Mouse (Mus musculus) intestine, embryonic 16.5 days (tissue): Measurements from ENCODE around the gene Pde1a. TPM values are rescaled to one million over a fixed set of nuclear protein-coding genes. Genes with fewer than 3 reads are reported as not detected.

Source experiments
- ATAC-seq: fragments of 200-750 bp; cut with Nextera tagmentation; 2 replicates; pipeline ENCODE4 v1.8.0; 2017; ENCODE audit warnings: moderate TSS enrichment, moderate library complexity
- H3K27ac ChIP-seq: fragments of 300-500 bp; sonication (generic); 2 replicates; pipeline ENCODE4 v1.5.1; 2014; ENCODE audit warnings: mild to moderate bottlenecking, low read length
- H3K27me3 ChIP-seq: fragments of 300-500 bp; sonication (generic); replicated peaks from 2 replicates; pipeline ENCODE4 v1.6.1; 2014; ENCODE audit warnings: low read length, control low read depth, mixed read lengths; ENCODE audit not compliant: control insufficient read depth, insufficient read depth
- H3K36me3 ChIP-seq: fragments of 300-500 bp; sonication (generic); 2 replicates; pipeline ENCODE4 v1.6.1; 2014; ENCODE audit warnings: low read length, control low read depth; ENCODE audit not compliant: control insufficient read depth, insufficient read depth
- H3K4me1 ChIP-seq: fragments of 300-500 bp; sonication (generic); 2 replicates; pipeline ENCODE4 v1.6.1; 2014; ENCODE audit warnings: low read length, control low read depth, mixed read lengths; ENCODE audit not compliant: control insufficient read depth, insufficient read depth
- H3K4me2 ChIP-seq: fragments of 300-500 bp; sonication (generic); 2 replicates; pipeline ENCODE4 v1.6.1; 2014; ENCODE audit warnings: low read depth, low read length, control low read depth
- H3K4me3 ChIP-seq: fragments of 300-500 bp; sonication (generic); 2 replicates; pipeline ENCODE4 v1.5.1; 2014; ENCODE audit warnings: mild to moderate bottlenecking, low read length
- H3K9ac ChIP-seq: fragments of 300-500 bp; sonication (generic); 2 replicates; pipeline ENCODE4 v1.6.1; 2014; ENCODE audit warnings: low read depth, low read length
- H3K9me3 ChIP-seq: fragments of 300-500 bp; sonication (generic); 2 replicates; pipeline ENCODE4 v1.6.1; 2016; ENCODE audit warnings: low read length, control low read depth; ENCODE audit not compliant: control insufficient read depth
- WGBS: fragments of 180-500 bp; shearing (Covaris S2); extraction: QIAGEN DNeasy Blood & Tissue Kit; methylation state at CpG from one replicate; pipeline ENCODE4 v1.1.7; 2014; 5-methylcytosine and 5-hydroxymethylcytosine counted together
- polyA plus RNA-seq: library from polyadenylated mRNA; unstranded; fragments of >200 nt; fragmentation: Nextera tagmentation; extraction: Ambion mirVana; gene quantifications from 2 replicates; pipeline ENCODE4 v1.2.1, GENCODE M21; 2015

Gene Pde1a
- 27.2 and 27.4 TPM in 2 replicates for polyA plus RNA-seq

- Histone ChIP-seq H3K27me3 (no peaks in the 10 kb centered on the region), H3K36me3 (no peaks in the 10 kb centered on the region), H3K4me1 (no peaks in the 10 kb centered on the region), H3K4me2 (peak within 1 kb of the TSS; percentile 58), H3K9me3 (no peaks in the 10 kb centered on the region), H3K27ac (no peak within 1 kb of the TSS), H3K9ac (peak within 1 kb of the TSS; percentile 23; the same call in 1 of the 2 replicates), H3K4me3 (peak within 1 kb of the TSS; percentile 33)
- ATAC-seq = peak; percentile 42; the same call in 1 of the 2 replicates
- WGBS = 10% methylated on average over 21 of the region's 21 CpGs
Observed at GRCm38 (mm10) chr2:80128861-80129698, at the start of gene Pde1a. TSS of gene Pde1a (minus strand) at chr2:80129458.

DNA sequence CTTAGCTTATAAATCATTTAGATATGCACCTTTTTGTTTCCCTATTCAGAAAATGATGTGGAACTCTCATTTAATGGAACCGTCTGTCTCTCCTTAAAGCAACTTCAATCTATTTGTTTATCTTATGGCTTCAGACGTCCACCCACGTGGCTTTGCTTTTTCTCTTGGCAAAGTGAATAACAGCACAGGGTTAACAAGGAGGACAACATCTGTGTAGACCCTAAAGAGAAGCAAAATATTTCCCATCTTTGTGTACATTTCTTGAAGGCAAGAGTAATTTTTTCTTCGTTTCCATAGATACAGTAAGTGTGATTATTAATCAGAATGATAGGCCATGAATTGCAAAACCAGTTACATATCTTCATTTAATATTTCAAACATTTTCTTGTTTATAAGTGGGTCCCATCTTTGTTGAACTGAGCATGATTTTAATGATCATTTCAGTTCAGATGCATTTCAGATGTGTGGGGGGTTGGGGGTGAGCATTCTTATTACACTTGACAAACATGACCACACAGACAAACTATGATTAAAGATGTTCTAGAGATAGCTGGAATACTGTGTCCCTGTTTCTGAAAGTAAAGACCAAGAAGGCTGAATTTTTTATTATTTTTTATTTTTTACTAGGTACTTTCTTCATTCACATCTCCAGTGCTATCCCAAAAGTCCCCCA lies 49.5 kb upstream of the Pde1a start:
- no peak overlapping the region for H3K27ac ChIP-seq
- peak; percentile 71 for ATAC-seq
- no peak overlapping the region for H3K4me2 ChIP-seq
- H3K36me3 ChIP-seq = no peaks in the 10 kb centered on the region
- 37% methylated on average over 4 of the region's 4 CpGs for WGBS
- H3K27me3 ChIP-seq = no peaks in the 10 kb centered on the region
- no peaks in the 10 kb centered on the region for H3K4me1 ChIP-seq
- H3K9me3 ChIP-seq = no peaks in the 10 kb centered on the region
- no peak overlapping the region for H3K4me3 ChIP-seq
- no peak overlapping the region for H3K9ac ChIP-seq

- Histone ChIP-seq H3K27ac (no peak overlapping the region), H3K36me3 (no peaks in the 10 kb centered on the region), H3K9me3 (no peaks in the 10 kb centered on the region), H3K27me3 (no peaks in the 10 kb centered on the region), H3K4me1 (no peaks in the 10 kb centered on the region), H3K4me3 (no peak overlapping the region), H3K4me2 (no peak overlapping the region), H3K9ac (no peak overlapping the region)
- WGBS = 47% methylated on average over 3 of the region's 3 CpGs
- ATAC-seq = no peak; the same call in 1 of the 2 replicates
Observed at GRCm38 (mm10) chr2:80178154-80178553, 48.9 kb upstream of the Pde1a start.

DNA sequence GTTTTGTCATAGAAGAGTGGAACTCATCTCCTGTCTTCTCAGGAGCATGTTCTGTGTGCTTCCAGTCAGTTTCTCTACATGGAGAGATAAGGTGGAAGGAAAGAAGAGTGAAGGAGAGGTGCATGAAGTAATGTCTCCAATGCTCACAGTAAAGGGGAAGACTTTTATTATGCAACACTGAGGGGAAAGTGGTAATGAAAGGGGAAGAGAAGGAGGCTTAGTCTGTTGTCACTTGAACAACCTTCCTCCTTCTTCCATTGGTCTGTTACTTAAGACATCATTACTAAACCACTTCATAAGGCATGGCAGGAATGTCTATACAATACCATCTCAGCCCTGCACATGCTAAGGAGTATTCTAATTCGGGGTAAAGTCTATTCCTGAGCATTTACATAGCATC lies 38.8 kb upstream of the Pde1a start:
- Histone ChIP-seq H3K4me1 (no peaks in the 10 kb centered on the region), H3K27ac (no peak overlapping the region), H3K9ac (no peak overlapping the region), H3K4me2 (no peak overlapping the region), H3K9me3 (no peaks in the 10 kb centered on the region), H3K27me3 (no peaks in the 10 kb centered on the region), H3K4me3 (no peak overlapping the region), H3K36me3 (no peaks in the 10 kb centered on the region)
- ATAC-seq = no peak
- WGBS = 92% methylated on average over 1 of the region's 1 CpGs

- H3K4me3 ChIP-seq = no peak overlapping the region
- no peak overlapping the region for H3K4me2 ChIP-seq
- H3K9ac ChIP-seq = no peak overlapping the region
- H3K36me3 ChIP-seq = no peaks in the 10 kb centered on the region
- no peak for ATAC-seq
- H3K9me3 ChIP-seq = no peaks in the 10 kb centered on the region
- H3K27ac ChIP-seq = no peak overlapping the region
- no peaks in the 10 kb centered on the region for H3K4me1 ChIP-seq
- H3K27me3 ChIP-seq = no peaks in the 10 kb centered on the region
- 83% methylated on average over 2 of the region's 2 CpGs for WGBS
Observed at GRCm38 (mm10) chr2:80158784-80159183, 29.5 kb upstream of the Pde1a start.

- no peak overlapping the region for H3K4me3 ChIP-seq
- H3K9me3 ChIP-seq = no peaks in the 10 kb centered on the region
- no peak overlapping the region for H3K4me2 ChIP-seq
- no peak overlapping the region for H3K27ac ChIP-seq
- H3K9ac ChIP-seq = no peak overlapping the region
- H3K36me3 ChIP-seq = no peaks in the 10 kb centered on the region
- ATAC-seq = no peak
- no peaks in the 10 kb centered on the region for H3K4me1 ChIP-seq
- 78% methylated on average over 3 of the region's 3 CpGs for WGBS
- no peaks in the 10 kb centered on the region for H3K27me3 ChIP-seq
Observed at GRCm38 (mm10) chr2:80158196-80158595, 28.9 kb upstream of the Pde1a start.

- ATAC-seq = no peak
Observed at GRCm38 (mm10) chr2:80150019-80150418, 20.8 kb upstream of the Pde1a start.

DNA sequence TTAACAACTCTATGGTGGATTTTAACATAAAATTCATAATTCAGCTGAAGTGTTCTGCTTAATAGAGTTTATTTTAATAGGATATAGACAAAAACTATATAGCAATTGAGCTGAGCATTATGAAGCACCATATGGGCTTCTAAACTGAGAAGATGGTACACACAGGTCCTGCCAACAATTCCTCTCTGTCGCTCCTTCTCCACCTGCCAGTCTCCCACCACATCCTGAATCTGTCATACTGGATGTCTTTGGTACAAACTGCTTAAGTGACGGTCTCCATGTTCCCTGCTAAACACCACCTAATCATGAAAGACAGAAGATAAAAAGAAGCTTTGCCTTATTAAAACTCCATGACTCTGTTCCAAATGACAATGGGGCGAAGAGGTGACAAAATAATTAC lies 20.1 kb upstream of the Pde1a start:
- no peaks in the 10 kb centered on the region for H3K9me3 ChIP-seq
- H3K9ac ChIP-seq = no peak overlapping the region
- WGBS = 82% methylated on average over 3 of the region's 3 CpGs
- no peak overlapping the region for H3K27ac ChIP-seq
- no peak overlapping the region for H3K4me3 ChIP-seq
- no peak overlapping the region for H3K4me2 ChIP-seq
- ATAC-seq = no peak
- no peaks in the 10 kb centered on the region for H3K36me3 ChIP-seq
- no peaks in the 10 kb centered on the region for H3K4me1 ChIP-seq
- no peaks in the 10 kb centered on the region for H3K27me3 ChIP-seq

More at GRCm38 (mm10) chr2:80150019-80150418, 20.8 kb upstream of the Pde1a start:
- Histone ChIP-seq H3K9me3 (no peaks in the 10 kb centered on the region), H3K4me3 (no peak overlapping the region), H3K4me1 (no peaks in the 10 kb centered on the region), H3K9ac (no peak overlapping the region), H3K27me3 (no peaks in the 10 kb centered on the region), H3K27ac (no peak overlapping the region), H3K36me3 (no peaks in the 10 kb centered on the region), H3K4me2 (no peak overlapping the region)
- WGBS = 63% methylated on average over 6 of the region's 6 CpGs

DNA sequence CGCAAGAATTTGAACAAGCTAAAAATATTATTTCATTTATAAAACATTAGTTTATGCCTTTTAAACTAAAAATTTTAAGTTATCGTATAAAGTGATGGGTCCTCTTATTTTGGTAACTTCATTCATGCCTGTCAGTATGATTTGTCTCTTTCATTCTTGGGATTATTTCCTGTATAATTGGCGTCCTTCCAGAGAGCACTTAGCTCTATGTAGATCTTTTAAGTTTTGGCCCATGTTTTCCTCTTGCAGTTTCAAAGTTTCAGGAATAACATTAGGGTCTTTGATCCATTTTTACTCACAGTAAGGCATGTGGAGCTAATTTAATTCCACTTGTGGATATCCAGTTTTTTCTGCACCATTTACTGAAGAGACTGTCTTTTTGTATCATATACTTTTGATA lies 5.8 kb upstream of the Pde1a start:
- WGBS = 76% methylated on average over 3 of the region's 3 CpGs
- ATAC-seq = no peak
- H3K27ac ChIP-seq = no peak overlapping the region
- H3K9me3 ChIP-seq = no peaks in the 10 kb centered on the region
- H3K4me3 ChIP-seq = no peak overlapping the region
- no peak overlapping the region for H3K9ac ChIP-seq
- no peak overlapping the region for H3K4me2 ChIP-seq
- no peaks in the 10 kb centered on the region for H3K36me3 ChIP-seq
- H3K4me1 ChIP-seq = no peaks in the 10 kb centered on the region
- H3K27me3 ChIP-seq = no peaks in the 10 kb centered on the region
